Mouse (Mus musculus): ENCODE results near the gene Olfr847.

Olfr847 gene

DNA sequence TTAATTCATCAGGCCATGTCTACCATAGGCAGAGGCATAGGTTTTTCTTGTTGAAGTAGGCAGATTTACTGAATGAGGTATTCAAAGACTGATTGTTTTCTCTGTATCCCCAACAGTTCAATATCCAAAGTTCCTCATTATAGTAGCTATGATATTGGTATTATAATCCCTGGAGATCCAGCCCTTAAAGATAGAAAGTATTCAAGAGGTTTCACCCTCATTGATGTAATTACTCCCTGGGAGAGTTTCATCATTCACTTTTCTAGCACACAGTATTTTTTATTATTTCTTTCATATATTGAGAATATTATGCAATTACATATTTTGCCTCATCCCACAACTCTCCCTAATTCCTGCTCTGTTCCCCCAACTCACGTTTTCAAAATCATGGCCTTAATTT, at the start of gene Olfr847:
Olfr847 (minus strand) TSS at position 101 of the 400 bp plus-strand sequence.
- DNase-seq (ENCODE audit: low spot score), result no peak

DNA sequence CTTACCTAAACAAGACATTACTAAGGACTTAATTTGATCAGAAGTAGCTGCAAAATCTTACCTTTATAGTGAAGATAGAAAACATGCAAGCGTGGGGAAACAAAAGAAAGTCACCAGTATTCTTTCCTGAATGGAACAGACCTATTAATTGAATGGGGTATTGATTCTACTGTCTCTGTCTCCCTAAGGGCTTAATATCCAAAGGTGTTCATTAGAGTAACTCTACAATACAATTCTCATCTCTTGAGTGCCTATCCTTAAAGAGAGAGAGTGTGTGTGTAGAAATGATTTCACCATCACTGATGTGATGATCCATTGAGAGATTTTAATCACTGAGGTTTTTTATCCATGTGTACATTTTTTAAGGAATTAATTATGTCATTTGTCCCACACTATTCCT, 14.6 kb downstream of the Olfr847 start, which contains the start of gene Olfr846:
Olfr846 (minus strand) TSS at position 101 of the 400 bp plus-strand sequence.
- no peak for DNase-seq (ENCODE audit: low spot score)

DNA sequence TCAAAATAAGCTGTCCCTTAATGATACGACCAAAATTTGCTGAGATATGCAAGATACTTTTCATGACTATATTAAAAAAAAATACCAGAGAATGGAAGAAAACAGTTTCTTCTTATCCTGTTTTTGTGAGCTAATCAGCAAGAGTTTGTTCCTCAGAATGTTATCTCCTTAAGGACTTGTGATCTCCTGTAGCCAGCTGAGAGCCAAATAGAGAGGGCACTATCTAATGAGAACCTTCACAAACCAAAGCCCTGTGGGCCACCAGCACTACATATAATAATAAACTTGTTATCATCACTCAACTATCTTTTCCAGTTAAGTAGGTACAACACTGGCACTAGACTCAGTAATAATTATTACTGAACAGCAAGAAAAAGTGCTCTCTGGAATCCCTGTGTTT, 42.3 kb downstream of the Olfr847 start, which contains the start of gene Olfr845:
Olfr845 (plus strand) TSS at position 301 of the 400 bp plus-strand sequence.
- no peak for DNase-seq (ENCODE audit: low spot score)
